Mouse (Mus musculus) neutrophil, adult 5-6 weeks (primary cell): Measurements from ENCODE around the gene Kcnj9. TPM values are rescaled to one million over a fixed set of nuclear protein-coding genes. Genes with fewer than 3 reads are reported as not detected.
A peak's percentile ranks its signal among the peaks of the same experiment; 100 is the strongest.

ENCODE experiments used
- ATAC-seq: fragments of 151-379, 151-347 bp; 2 replicates; pipeline ENCODE4 v1.8.0; 2017; ENCODE audit warnings: mild to moderate bottlenecking, moderate TSS enrichment; ENCODE audit not compliant: insufficient number of reproducible peaks, poor library complexity, low FRiP score, severe bottlenecking; ENCODE audit errors: extremely low read depth
- total RNA-seq: library from RNA; stranded (forward); fragments of 200-1000 nt; gene quantifications from 2 replicates; pipeline ENCODE4 v1.2.3, GENCODE M21; 2017

Kcnj9 gene
- total RNA-seq, 1 experiment from 2014 or later = not detected

- no peak for ATAC-seq
These were observed 8.5 kb upstream of the Kcnj9 start for GRCm38 (mm10) chr1:172337411-172338185.

- ATAC-seq = no peak
These were observed 6.7 kb upstream of the Kcnj9 start for GRCm38 (mm10) chr1:172335804-172336203.

GRCm38 (mm10) chr1:172333512-172333911 is 4.4 kb upstream of the Kcnj9 start:
- ATAC-seq = no peak

- ATAC-seq = no peak
These were observed 3.8 kb upstream of the Kcnj9 start for GRCm38 (mm10) chr1:172332925-172333324.

DNA sequence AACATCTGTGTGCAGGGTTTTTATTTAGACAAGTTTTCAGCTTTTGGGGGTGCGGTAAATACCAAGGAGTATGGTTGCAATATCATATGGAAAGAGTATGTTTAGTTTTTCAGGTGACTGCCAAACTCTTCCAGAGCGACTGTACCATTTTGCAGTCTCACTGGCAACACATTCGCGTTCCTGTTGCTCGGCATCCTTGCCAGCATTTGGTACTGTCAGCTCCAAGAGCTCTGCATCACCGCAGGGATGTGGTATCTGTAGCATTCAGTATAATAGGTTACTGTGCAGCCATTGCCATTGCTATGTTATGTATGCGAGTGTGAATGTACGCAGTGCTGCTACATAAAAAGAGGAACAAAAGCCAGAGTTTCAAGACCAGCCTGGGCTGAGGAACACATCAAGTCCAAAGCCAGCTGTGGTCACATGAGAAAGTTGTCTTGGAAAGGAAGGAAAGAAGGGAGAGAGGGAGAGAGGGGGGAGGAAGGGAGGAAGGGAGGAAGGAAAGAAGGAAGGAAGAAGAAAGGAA is 2.4 kb upstream of the Kcnj9 start:
- no peak for ATAC-seq

DNA sequence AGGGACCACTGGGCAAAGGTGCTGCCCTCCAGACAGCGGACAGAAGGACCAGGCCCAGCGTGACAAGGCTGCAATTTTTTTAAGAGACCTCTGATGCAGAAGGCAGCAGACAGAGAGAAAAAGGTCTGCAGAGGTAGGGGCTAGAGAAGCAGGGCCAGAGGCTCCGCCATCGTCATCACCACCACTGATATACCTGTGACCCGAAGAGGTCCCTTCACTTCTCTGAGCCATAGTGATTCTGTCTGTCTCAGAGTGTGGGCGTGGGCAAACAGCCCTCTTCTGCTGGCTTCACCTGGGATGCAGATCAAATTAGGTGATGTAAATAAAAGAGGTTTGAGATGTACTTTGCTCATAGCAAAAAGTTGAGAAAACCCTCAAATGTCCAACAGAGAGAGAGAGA is 498 bp upstream of the Kcnj9 start:
- ATAC-seq = no peak

DNA sequence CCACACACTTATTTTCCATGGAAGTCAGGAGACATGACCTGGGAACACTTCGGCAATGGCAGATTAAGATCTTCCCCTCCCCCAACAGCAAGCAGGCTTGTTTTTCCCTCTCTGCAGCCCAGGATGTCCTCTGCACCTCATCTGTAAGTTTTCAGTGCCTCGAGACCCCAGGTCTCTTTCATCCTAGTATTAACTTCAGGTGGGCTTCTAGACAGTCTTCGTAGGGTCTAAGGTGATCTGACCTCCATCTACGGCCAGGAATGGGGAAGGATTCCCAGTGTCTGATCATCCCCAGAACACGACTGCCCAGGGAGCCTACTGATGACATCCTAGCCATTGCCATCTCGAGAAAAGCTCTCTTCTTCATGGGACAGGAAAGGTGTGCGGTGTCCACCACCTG is 657 bp downstream of the Kcnj9 start:
- ATAC-seq = no peak

GRCm38 (mm10) chr1:172328041-172328440 is 1.1 kb downstream of the Kcnj9 start:
- ATAC-seq = no peak

DNA sequence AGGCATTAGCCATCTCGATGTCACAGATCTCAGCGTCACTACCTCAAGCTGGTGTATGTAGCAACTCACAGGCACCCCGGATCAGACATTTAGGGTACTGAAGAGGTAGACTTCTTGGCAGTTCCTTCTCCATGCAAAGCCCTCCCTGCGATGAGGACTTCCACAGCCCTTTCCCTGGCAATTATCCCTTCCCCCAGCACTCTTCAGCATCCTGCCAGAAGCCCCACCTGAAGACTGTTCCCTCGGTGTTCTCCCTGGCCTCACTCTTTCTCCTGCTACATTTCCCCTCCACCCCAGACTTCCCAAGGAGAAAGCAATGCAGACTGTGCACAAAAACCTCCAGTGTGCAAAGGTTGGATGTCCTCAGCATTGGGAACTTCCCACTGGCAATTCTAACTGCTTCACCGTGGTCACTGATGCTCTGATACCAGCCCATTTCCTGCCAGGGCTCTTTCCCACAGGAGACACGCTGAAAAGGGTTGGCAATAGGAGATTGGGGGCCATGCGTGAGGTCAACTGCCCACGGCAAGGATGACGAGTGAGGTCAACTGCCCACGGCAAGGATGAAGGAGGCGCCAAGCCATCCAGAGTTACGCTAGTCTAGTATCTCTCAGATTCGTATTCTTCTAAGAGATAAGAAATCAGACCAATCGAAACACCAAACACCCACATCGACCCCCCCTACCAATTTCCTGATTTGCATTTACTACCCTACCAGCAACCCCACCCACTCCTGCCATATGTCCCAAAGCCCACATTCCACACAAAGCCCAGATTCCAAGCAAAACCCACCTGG is 1.7 kb downstream of the Kcnj9 start:
- no peak for ATAC-seq

- no peak for ATAC-seq
These were observed 2.4 kb downstream of the Kcnj9 start for GRCm38 (mm10) chr1:172326684-172327083.

GRCm38 (mm10) chr1:172325680-172326535 is 3.2 kb downstream of the Kcnj9 start:
- ATAC-seq = peak; percentile 72

- peak; percentile 65 for ATAC-seq
These were observed 4.4 kb downstream of the Kcnj9 start for GRCm38 (mm10) chr1:172324725-172325124.

DNA sequence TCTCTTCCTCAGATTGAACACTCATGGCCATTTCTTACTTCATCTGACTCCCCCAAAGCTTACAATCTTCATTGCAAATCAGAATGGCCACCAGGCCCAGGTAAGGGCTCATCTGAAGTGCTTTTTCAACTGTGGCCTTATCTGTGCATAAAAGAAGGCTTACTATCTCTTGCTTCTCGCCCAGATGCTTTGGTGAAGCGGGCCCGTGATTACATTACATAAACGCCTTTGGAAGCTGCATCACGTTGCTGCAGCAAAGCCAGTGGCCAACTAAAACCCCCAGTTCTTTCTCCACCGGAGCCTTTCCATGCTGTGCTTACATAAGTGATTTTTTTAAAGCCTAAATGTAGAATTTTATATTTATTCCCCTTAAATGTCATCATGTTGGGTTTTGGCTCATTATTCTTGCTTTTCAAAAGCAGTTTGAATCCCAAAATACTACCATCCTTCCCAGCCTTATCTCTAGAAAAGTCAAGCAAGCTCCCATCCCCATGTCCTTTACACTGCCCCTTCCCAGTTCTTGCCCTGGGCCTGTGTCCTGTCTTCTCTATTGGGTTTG is 5.2 kb downstream of the Kcnj9 start:
- no peak for ATAC-seq

GRCm38 (mm10) chr1:172323298-172323697 is 5.8 kb downstream of the Kcnj9 start:
- ATAC-seq = no peak

DNA sequence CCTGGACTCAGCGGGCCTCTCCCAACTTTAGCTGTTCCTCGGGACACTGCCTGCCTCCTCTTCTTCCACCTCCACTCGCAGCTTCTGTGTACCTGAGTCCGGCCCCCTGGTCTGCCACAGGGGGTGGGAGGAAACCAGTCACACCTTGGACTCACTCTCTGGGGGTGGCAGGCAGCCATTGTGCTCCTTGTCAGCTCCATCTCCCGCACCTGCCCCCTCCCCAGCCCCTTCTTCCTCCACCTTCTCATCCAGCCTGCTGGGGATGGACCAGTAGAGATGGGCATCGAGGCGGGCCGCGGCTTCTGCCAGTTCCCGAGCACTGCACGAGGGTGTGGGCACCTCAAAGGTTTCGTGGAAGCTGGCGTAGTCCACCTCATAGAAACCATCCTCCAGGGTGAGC is 6.4 kb downstream of the Kcnj9 start:
- ATAC-seq = no peak

- ATAC-seq = no peak
These were observed 9.2 kb downstream of the Kcnj9 start for GRCm38 (mm10) chr1:172319921-172320411.

GRCm38 (mm10) chr1:172319346-172319745 is 9.8 kb downstream of the Kcnj9 start:
- no peak for ATAC-seq

DNA sequence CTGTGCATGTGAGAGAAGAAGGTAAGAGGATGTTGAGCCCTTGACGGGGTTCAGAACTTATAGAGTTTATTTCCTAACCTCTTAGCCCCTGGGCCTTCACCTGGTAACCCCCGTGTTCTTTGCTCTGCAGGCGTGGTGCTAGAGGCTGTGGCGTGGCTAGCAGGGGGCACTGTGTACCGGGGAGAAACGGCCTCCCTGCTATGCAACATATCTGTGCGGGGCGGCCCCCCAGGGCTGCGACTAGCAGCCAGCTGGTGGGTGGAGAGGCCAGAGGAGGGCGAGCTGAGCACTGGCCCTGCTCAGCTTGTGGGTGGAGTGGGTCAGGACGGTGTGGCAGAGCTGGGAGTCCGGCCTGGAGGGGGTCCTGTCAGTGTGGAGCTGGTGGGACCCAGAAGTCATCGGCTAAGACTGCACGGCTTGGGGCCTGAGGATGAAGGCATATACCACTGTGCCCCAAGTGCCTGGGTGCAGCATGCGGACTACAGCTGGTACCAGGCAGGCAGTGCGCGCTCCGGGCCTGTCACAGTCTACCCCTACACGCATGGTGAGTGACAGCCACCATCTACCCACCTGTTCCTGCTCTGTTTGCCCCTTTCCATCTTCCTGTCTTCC is 10.6 kb downstream of the Kcnj9 start:
- ATAC-seq = no peak
